Mouse (Mus musculus): Measurements from ENCODE around the gene Gspt1.

DNA sequence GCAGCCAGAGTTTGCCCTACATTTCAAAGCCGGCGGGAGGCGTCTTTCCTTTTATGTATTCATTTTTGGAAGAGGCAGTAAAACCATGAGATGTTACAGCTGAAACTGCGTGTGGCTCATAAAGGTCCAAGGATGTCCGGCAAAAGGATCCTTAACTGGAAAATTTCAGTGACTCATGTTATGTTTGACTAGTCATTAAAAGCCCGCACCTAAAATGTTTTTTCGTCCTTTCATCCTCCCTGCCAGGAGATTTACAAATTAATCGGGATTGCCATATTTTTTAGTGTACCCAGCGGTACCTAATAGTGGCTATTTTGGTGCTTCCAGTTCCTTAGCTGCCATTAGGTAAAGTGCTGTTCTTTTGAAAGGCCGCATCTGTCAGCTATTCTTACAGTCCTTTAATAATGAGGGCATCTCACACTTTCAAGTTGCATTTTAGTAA lies 619 bp upstream of the Gspt1 start:
- TF ChIP-seq ZC3H11A (IDR thresholded peaks at IDR 0.05; ENCODE audit: borderline replicate concordance, low read depth, low read length) (no peak), HCFC1 (IDR thresholded peaks at IDR 0.05; ENCODE audit: borderline replicate concordance, insufficient read depth, low read length) (no peak)
